Mouse (Mus musculus): Measurements from ENCODE around the gene Zfp688.
"Not testable (repeated sequence)": the region's sequence is repeated elsewhere in the genome, so short reads cannot be mapped to it uniquely, and the experiment has no call there.

Zfp688 gene

GRCm38 (mm10) chr7:127421388-127422191 is at the start of gene Zfp688:
Gene Zfp688, minus strand, starts transcription at chr7:127422068.
- ATAC-seq (ENCODE audit: insufficient number of reproducible peaks, low FRiP score, low TSS enrichment): peak; percentile 86; the same call in 1 of the 2 replicates

GRCm38 (mm10) chr7:127471646-127472010 is 49.8 kb upstream of the Zfp688 start:
- ATAC-seq (ENCODE audit: insufficient number of reproducible peaks, low FRiP score, low TSS enrichment): peak; percentile 1; the same call in 1 of the 2 replicates

- peak; percentile 91 for ATAC-seq (ENCODE audit: insufficient number of reproducible peaks, low FRiP score, low TSS enrichment)
These were observed 49.1 kb upstream of the Zfp688 start for GRCm38 (mm10) chr7:127470743-127471645.

GRCm38 (mm10) chr7:127470011-127470715 is 48.3 kb upstream of the Zfp688 start:
- ATAC-seq (ENCODE audit: insufficient number of reproducible peaks, low FRiP score, low TSS enrichment): no peak

GRCm38 (mm10) chr7:127466606-127467005 is 44.7 kb upstream of the Zfp688 start:
- no peak for ATAC-seq (ENCODE audit: insufficient number of reproducible peaks, low FRiP score, low TSS enrichment)

- not testable (repeated sequence) for ATAC-seq (ENCODE audit: insufficient number of reproducible peaks, low FRiP score, low TSS enrichment)
These were observed 43.8 kb upstream of the Zfp688 start for GRCm38 (mm10) chr7:127465670-127466069.

GRCm38 (mm10) chr7:127465191-127465590 is 43.3 kb upstream of the Zfp688 start:
- no peak for ATAC-seq (ENCODE audit: insufficient number of reproducible peaks, low FRiP score, low TSS enrichment)

GRCm38 (mm10) chr7:127459311-127459710 is 37.4 kb upstream of the Zfp688 start, which contains the start of gene Prr14:
Gene Prr14, plus strand, starts transcription at chr7:127459611.
- ATAC-seq (ENCODE audit: insufficient number of reproducible peaks, low FRiP score, low TSS enrichment): not testable (repeated sequence)

- ATAC-seq (ENCODE audit: insufficient number of reproducible peaks, low FRiP score, low TSS enrichment): not testable (repeated sequence)
These were observed 36.7 kb upstream of the Zfp688 start for GRCm38 (mm10) chr7:127458371-127459122.

- ATAC-seq (ENCODE audit: insufficient number of reproducible peaks, low FRiP score, low TSS enrichment): no peak
These were observed 33.0 kb upstream of the Zfp688 start for GRCm38 (mm10) chr7:127454905-127455304.

- no peak for ATAC-seq (ENCODE audit: insufficient number of reproducible peaks, low FRiP score, low TSS enrichment)
These were observed 31.2 kb upstream of the Zfp688 start for GRCm38 (mm10) chr7:127453056-127453455.

- ATAC-seq (ENCODE audit: insufficient number of reproducible peaks, low FRiP score, low TSS enrichment): no peak
These were observed 28.1 kb upstream of the Zfp688 start for GRCm38 (mm10) chr7:127449966-127450365.

- peak; percentile 92 for ATAC-seq (ENCODE audit: insufficient number of reproducible peaks, low FRiP score, low TSS enrichment)
These were observed 26.8 kb upstream of the Zfp688 start, which contains the start of gene Zfp689 for GRCm38 (mm10) chr7:127448521-127449300. Gene Zfp689, minus strand, starts transcription at chr7:127449158.

GRCm38 (mm10) chr7:127443976-127444375 is 22.1 kb upstream of the Zfp688 start:
- no peak for ATAC-seq (ENCODE audit: insufficient number of reproducible peaks, low FRiP score, low TSS enrichment)

GRCm38 (mm10) chr7:127437724-127438123 is 15.9 kb upstream of the Zfp688 start:
- no peak for ATAC-seq (ENCODE audit: insufficient number of reproducible peaks, low FRiP score, low TSS enrichment)

GRCm38 (mm10) chr7:127435206-127435605 is 13.3 kb upstream of the Zfp688 start:
- ATAC-seq (ENCODE audit: insufficient number of reproducible peaks, low FRiP score, low TSS enrichment): no peak

GRCm38 (mm10) chr7:127426354-127426753 is 4.5 kb upstream of the Zfp688 start:
- ATAC-seq (ENCODE audit: insufficient number of reproducible peaks, low FRiP score, low TSS enrichment): no peak

GRCm38 (mm10) chr7:127425911-127426310 is 4.0 kb upstream of the Zfp688 start:
- no peak for ATAC-seq (ENCODE audit: insufficient number of reproducible peaks, low FRiP score, low TSS enrichment)

GRCm38 (mm10) chr7:127425291-127425690 is 3.4 kb upstream of the Zfp688 start:
- no peak for ATAC-seq (ENCODE audit: insufficient number of reproducible peaks, low FRiP score, low TSS enrichment)

All from cerebellum, adult (tissue).